Mouse (Mus musculus): Measurements from ENCODE around the gene Tmem160.

DNA sequence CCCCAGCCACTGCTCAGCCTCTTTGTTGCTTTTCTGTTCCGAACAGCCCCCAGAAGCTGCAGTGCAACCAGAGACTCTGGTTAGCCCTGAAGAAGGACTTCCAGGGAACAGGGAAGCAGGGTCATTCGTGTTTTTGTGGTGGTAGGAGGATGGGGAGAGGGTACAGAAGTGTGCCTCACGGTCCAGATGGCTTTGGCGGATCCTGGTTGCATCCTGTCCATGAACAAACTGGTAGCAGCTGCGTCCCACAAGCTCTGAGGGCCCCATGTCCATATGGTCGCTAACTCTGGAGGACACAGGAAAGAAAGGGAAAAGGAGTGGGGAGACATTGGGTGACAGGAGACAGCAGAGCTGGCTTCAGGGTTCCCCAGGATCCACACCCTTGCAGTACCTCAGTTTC, 8.6 kb downstream of the Tmem160 start:
- TF ChIP-seq CTCF (IDR thresholded peaks at IDR 0.05; ENCODE audit: low read depth) (no peak), EP300 (IDR thresholded peaks at IDR 0.05; ENCODE audit: low read depth) (no peak)

All from heart, postnatal 0 days (tissue).